Mouse (Mus musculus): ENCODE measurements around the gene Ddt.

Ddt gene

DNA sequence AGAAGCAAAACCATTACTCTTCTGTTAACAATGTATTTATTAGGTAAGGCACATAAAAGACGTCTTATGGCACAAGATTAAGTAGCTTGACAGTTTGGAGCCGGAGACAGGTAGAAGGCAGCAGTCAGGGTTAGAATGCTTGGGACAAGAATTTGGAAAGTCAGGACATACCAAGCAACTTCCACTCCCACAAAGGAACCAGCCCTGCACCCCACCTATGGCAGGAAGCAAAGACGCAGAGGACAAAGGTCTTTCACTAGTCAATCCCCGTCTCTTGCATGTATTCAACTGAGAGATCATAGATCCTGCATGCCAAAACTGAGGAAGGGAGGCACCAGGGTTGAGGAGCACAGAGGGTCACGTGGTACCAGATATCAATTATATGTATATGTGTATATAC is 888 bp upstream of the Ddt start:
- in situ Hi-C loops (cut with MboI, MseI), result no loop called here

DNA sequence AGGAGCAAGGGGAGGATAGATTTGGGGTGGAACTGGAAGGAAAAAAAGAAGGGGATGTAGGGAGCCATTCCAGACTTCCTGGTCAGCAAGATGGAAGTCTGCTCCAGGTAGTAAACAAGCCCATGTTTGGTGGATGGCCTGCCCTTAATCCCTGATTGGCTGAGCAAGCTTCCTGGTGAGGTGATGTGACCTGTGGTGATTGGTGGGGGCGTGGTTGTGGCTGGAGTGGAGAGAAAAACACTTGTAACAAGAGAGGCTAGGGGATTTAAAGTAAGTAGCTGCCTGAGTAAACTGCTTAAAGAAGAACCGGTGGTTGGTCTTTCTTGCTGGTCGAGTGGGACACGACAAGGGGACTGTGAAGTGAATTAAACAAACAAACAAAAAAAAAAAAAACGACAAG is 5.5 kb downstream of the Ddt start:
- in situ Hi-C loops (cut with MboI, MseI), result loop anchor here (5.0 kb wide), 1 partner anchor 60 kb away; no protein-coding TSS in a partner anchor

GRCm38 (mm10) chr10:75766856-75767255 is 6.4 kb downstream of the Ddt start:
- in situ Hi-C loops (cut with MboI, MseI), result loop anchor here (5.0 kb wide), 1 partner anchor 60 kb away; no protein-coding TSS in a partner anchor

- in situ Hi-C loops (cut with MboI, MseI), result loop anchor here (5.0 kb wide), 1 partner anchor 63 kb away; no protein-coding TSS in a partner anchor
Measured at GRCm38 (mm10) chr10:75764519-75765473, 8.4 kb downstream of the Ddt start.

DNA sequence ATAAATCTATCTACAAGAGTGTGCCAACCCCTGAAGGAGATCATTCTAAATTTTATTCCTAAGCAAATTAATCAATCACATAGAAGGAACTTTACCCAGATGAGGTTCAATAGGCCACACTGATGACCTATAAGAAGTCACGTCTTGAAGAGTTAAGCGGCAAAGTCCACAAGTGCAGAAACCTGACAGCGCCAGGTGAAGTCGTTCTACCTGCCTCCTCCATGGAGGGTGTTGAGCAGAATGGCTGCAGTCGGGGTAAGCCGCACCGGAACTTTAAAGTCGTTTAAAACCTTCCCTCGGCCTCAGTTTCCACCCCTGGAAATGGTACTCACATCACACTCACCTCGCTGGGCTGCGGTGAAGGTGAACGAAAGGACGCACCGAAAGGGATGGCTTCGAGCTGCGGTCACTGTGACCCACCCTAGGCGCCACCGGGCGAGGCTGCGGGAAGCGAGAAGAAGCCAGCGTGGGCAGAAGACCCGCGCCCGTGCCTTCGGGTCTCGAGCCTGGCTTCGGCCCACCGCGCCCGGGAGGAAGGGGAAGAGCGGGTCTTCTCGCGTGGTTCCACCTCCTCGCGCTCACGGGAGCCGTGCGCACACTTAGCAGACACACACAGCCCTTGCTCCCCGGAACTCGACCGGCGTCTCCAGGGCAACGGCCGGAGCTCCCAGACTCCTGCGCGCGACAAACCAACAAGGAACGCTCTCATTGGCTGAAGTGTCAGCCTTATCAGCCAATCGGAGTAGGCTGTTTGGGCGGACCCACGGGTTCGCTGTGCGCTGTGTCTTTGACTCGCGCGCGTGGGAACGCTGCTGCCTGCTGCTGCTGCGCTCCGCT is 9.3 kb downstream of the Ddt start, which contains the start of gene Cabin1:
Gene Cabin1 (minus strand): TSS at position 660 of the 837 bp plus-strand sequence.
- in situ Hi-C loops (cut with MboI, MseI), result no loop called here

GRCm38 (mm10) chr10:75762413-75762812 is 10.8 kb downstream of the Ddt start:
- in situ Hi-C loops (cut with MboI, MseI), result no loop called here

DNA sequence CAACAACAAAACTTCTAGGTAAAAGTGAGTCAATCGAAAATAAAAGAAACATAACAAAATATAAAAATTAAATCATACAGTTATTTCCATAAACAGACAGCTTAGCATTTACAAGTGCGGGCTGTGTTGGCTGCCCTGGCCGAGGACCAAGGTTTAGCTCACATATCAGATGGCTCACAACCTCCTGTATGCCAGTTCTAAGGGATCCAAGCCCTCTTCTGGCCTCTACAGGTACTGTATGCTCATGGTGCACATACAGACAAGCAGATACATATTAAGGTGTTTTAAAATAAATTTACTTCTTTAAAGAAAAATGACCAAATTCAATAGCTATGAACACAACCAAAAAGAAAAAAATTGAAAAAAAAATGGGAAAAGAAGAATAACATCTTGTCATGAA is 12.9 kb downstream of the Ddt start:
- in situ Hi-C loops (cut with MboI, MseI), result no loop called here

- in situ Hi-C loops (cut with MboI, MseI), result no loop called here
Measured at GRCm38 (mm10) chr10:75756719-75757118, 16.5 kb downstream of the Ddt start.

- in situ Hi-C loops (cut with MboI, MseI), result loop anchor here (5.0 kb wide), 1 partner anchor 113 kb away; no protein-coding TSS in a partner anchor
Measured at GRCm38 (mm10) chr10:75744017-75744416, 29.2 kb downstream of the Ddt start.

- in situ Hi-C loops (cut with MboI, MseI), result loop anchor here (5.0 kb wide), 1 partner anchor 114 kb away; no protein-coding TSS in a partner anchor
Measured at GRCm38 (mm10) chr10:75743369-75743768, 29.8 kb downstream of the Ddt start.

DNA sequence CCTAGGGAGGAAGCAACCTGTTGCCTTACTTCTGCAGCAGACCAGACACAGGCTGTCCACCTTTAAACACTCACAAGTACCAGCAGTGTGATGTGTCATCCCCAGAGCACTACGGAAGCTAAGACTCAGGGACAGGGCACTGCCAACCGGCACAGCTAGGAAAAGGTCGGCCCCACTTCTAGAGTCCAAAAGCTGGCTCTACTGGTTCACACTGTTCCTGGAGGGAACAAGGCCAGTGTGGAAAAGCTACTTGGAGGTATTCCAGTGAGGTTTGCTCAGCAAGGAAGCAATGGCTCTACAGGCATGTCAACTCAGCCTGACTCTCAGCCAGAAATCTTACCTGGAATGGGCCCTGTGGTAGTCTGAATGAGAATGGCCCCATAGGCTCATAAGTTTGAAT is 32.3 kb downstream of the Ddt start:
- in situ Hi-C loops (cut with MboI, MseI), result loop anchor here (5.0 kb wide), 1 partner anchor 116 kb away; no protein-coding TSS in a partner anchor

GRCm38 (mm10) chr10:75725449-75725848 is 47.8 kb downstream of the Ddt start:
- in situ Hi-C loops (cut with MboI, MseI), result no loop called here
